Mouse (Mus musculus) liver, adult 2 months (tissue): ENCODE data around the gene Selp.

Source experiments
- CTCF ChIP-seq: fragments of 200-500 bp; IDR thresholded peaks from 2 replicates; pipeline ENCODE4 v1.5.1; 2011; ENCODE audit warnings: low read depth, low read length, control low read depth
- POLR2A ChIP-seq: fragments of 200-500 bp; IDR thresholded peaks from 2 replicates; pipeline ENCODE4 v1.6.1; 2011; ENCODE audit warnings: low read length, control low read depth; ENCODE audit not compliant: insufficient read depth; ENCODE audit errors: extremely low read depth

DNA sequence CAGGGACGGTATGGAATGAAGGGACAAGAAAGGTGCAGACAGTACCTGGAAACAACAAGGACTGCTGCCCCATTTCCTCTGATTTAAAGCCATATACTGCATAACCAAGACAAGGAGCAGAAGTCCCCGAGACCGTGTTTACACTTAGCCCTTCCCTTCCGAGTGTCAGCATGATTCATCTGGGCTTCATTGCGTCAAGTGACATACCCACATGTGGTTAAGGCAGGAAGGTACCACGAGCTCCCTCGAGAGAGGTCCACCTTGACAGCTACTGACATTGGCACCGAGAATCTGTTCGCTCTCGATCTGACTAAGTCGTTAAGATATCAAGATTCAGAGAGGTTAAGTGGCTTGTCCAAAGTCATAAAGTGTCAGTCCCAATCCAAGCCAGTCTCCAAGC lies 20.9 kb downstream of the Selp start:
- TF ChIP-seq CTCF: no peak
- no peak for TF ChIP-seq POLR2A
